ENCODE assay signal across 8 mouse cellular contexts in the genomic region with DNA sequence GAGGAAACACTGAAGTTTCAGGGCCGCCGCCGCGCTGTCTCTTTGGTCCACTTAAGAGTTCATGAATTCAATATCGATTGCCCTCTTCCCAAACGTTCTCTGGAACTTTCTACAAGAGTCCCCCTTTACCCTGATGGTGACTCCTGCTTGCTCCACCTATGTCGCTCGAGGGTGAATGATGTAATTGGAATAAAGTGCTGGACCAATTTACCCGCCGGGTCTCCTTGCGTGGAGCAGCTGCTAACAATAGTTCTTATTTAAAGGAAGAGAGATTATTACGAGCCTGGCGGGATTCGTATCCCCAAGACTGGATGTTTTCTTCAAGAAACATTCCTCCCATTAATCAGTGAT. TPM values are rescaled to one million over a fixed set of nuclear protein-coding genes. Genes with fewer than 3 reads are reported as not detected.
A peak's percentile ranks its signal among the peaks of the same experiment; 100 is the strongest.
DNase-seq lines count a peak whose midpoint lies in the region; ATAC-seq and TF ChIP-seq lines count a peak whose summit lies in the region.

A gene (minus strand): TSS at position 135 of the 351 bp plus-strand sequence.

- TF ChIP-seq POLR2A in lung, adult 2 months (IDR thresholded peaks at IDR 0.05; ENCODE audit: borderline replicate concordance, extremely low read depth, low read depth, low read length) = no peak
- TF ChIP-seq POLR2A in myocyte (IDR thresholded peaks at IDR 0.05; ENCODE audit: insufficient read length, low read depth) = no peak

- no peaks in the 10 kb centered on the region for H3K36me3 ChIP-seq in embryonic facial prominence, embryonic 11.5 days (replicated peaks; ENCODE audit: control insufficient read depth, insufficient read depth, low read depth, low read length)
- H3K36me3 ChIP-seq in heart, embryonic 13.5 days = peaks cover 10% of the 10 kb centered on the region
- H3K36me3 ChIP-seq in myocyte (ENCODE audit: control insufficient read depth, insufficient read depth) = peaks cover 5% of the 10 kb centered on the region

- H3ac ChIP-seq in myocyte (ENCODE audit: control insufficient read depth, insufficient read length) = peak within 1 kb of the TSS; percentile 99

- 2% methylated on average over 14 of the region's 14 CpGs for WGBS in lung, adult 2 months
- 6% methylated on average over 14 of the region's 14 CpGs for WGBS in embryonic facial prominence, embryonic 11.5 days
- WGBS in heart, embryonic 13.5 days = 4% methylated on average over 14 of the region's 14 CpGs

- TF ChIP-seq CTCF in lung, adult 2 months (IDR thresholded peaks at IDR 0.05; ENCODE audit: insufficient read depth, low read length) = no peak

- H3K27ac ChIP-seq in embryonic facial prominence, embryonic 11.5 days (replicated peaks; ENCODE audit: low read depth, low read length) = peak within 1 kb of the TSS; percentile 99
- H3K27ac ChIP-seq in heart, embryonic 13.5 days (replicated peaks) = peak within 1 kb of the TSS; percentile 100

- peaks cover 41% of the 10 kb centered on the region for H3K79me2 ChIP-seq in myocyte (ENCODE audit: control insufficient read depth, insufficient read depth)

- intact Hi-C loops in left cerebral cortex, postnatal 14 days (cut with DNase I) = loop anchor here (10.0 kb wide), 1 partner anchor 182 kb away; a partner anchor contains a TSS

- no peaks in the 10 kb centered on the region for H3K27me3 ChIP-seq in embryonic facial prominence, embryonic 11.5 days (ENCODE audit: control insufficient read depth, insufficient read depth, low read length)
- no peaks in the 10 kb centered on the region for H3K27me3 ChIP-seq in heart, embryonic 13.5 days (replicated peaks)
- no peaks in the 10 kb centered on the region for H3K27me3 ChIP-seq in myocyte (ENCODE audit: control insufficient read depth, insufficient read depth, insufficient read length)

- ATAC-seq in embryonic facial prominence, embryonic 11.5 days (replicated peaks; ENCODE audit: insufficient number of reproducible peaks, low FRiP score, low TSS enrichment, low read depth) = peak; percentile 36
- no peak for ATAC-seq in heart, embryonic 13.5 days (ENCODE audit: extremely low read depth, insufficient number of reproducible peaks, low FRiP score, low TSS enrichment)

- peak within 1 kb of the TSS; percentile 38 for H3K4me2 ChIP-seq in embryonic facial prominence, embryonic 11.5 days (ENCODE audit: low read depth, low read length)
- H3K4me2 ChIP-seq in heart, embryonic 13.5 days = peak within 1 kb of the TSS; percentile 79
- peak within 1 kb of the TSS; percentile 64 for H3K4me2 ChIP-seq in myocyte (ENCODE audit: low read depth)

- peaks cover 26% of the 10 kb centered on the region for H3K4me1 ChIP-seq in lung, adult 2 months (ENCODE audit: control insufficient read depth, insufficient read depth, low read length)
- H3K4me1 ChIP-seq in embryonic facial prominence, embryonic 11.5 days (ENCODE audit: control insufficient read depth, insufficient read depth, low read length) = no peaks in the 10 kb centered on the region
- H3K4me1 ChIP-seq in heart, embryonic 13.5 days = peaks cover 43% of the 10 kb centered on the region

- H3K9ac ChIP-seq in embryonic facial prominence, embryonic 11.5 days (replicated peaks; ENCODE audit: low read length) = peak within 1 kb of the TSS; percentile 95
- peak within 1 kb of the TSS; percentile 100 for H3K9ac ChIP-seq in heart, embryonic 13.5 days

- no peaks in the 10 kb centered on the region for H3K9me3 ChIP-seq in embryonic facial prominence, embryonic 11.5 days (replicated peaks; ENCODE audit: control insufficient read depth, low read length)
- H3K9me3 ChIP-seq in heart, embryonic 13.5 days = no peaks in the 10 kb centered on the region; the same call in 1 of the 2 replicates

- H3K4me3 ChIP-seq in lung, adult 2 months (replicated peaks; ENCODE audit: extremely low read depth, low read depth, low read length) = peak within 1 kb of the TSS; percentile 98
- peak within 1 kb of the TSS; percentile 91 for H3K4me3 ChIP-seq in embryonic facial prominence, embryonic 11.5 days (ENCODE audit: low read depth, low read length)
- peak within 1 kb of the TSS; percentile 95 for H3K4me3 ChIP-seq in heart, embryonic 13.5 days
- H3K4me3 ChIP-seq in myocyte = peak within 1 kb of the TSS; percentile 85

- no peak for DNase-seq in lung, adult 2 months
- DNase-seq in lung, postnatal 25 days (ENCODE audit: low spot score) = no peak
- DNase-seq in embryonic facial prominence, embryonic 11.5 days (ENCODE audit: low spot score) = peak; percentile 68
- no peak for DNase-seq in left cerebral cortex, postnatal 14 days (ENCODE audit: low spot score in 2 of 2)
- DNase-seq in Muller cell, postnatal 12 days (ENCODE audit: inconsistent ontology term) = no peak
- DNase-seq in cerebellum, postnatal 14 days = no peak

TF ChIP-seq in myocyte, 11 proteins besides CTCF, POLR2A, EP300 and RAD21:
- TF ChIP-seq MAX (IDR thresholded peaks at IDR 0.05; ENCODE audit: low read depth) (no peak), MYOD1 (IDR thresholded peaks at IDR 0.05; ENCODE audit: control insufficient read depth in 1 of 3, insufficient read length in 2 of 3, low read depth in 2 of 3) (peak in 1 of 3 experiments; percentile 21)

RNA-seq across cellular contexts. Expression of the gene that starts here (rescaled TPM):
- polyA plus RNA-seq in lung, adult 2 months (2012; rRNA removed) = 219 and 296 TPM in 2 replicates
- 595 and 613 TPM in 2 replicates for polyA plus RNA-seq in embryonic facial prominence, embryonic 11.5 days (2014; fragmentation: Nextera tagmentation; extraction: Ambion mirVana)
- polyA plus RNA-seq in heart, embryonic 13.5 days (2015; fragmentation: Nextera tagmentation; extraction: Ambion mirVana) = 728 and 793 TPM in 2 replicates
- 10 to 100 TPM; 47.2 to 48.0 TPM for total RNA-seq in left cerebral cortex, postnatal 14 days (2021)
- 880 TPM for polyA plus RNA-seq in myocyte (2012; fragmentation: generic; extraction: Trizol)
